Mouse (Mus musculus): ENCODE results near the gene Arhgap42. TPM values are rescaled to one million over a fixed set of nuclear protein-coding genes. Genes with fewer than 3 reads are reported as not detected.

The Arhgap42 gene
- total and polyA plus RNA-seq, 2 experiments from 2014 or later, result 5.9 to 13.0 TPM

- TF ChIP-seq CTCF (IDR thresholded peaks at IDR 0.05; ENCODE audit: low read depth), result no peak
- H3K9me3 ChIP-seq (ENCODE audit: low read length), result no peaks in the 10 kb centered on the region
- no peak overlapping the region for H3K9ac ChIP-seq (replicated peaks; ENCODE audit: low read length)
- H3K36me3 ChIP-seq (ENCODE audit: insufficient read depth, low read length), result no peaks in the 10 kb centered on the region
- 98% methylated on average over 2 of the region's 2 CpGs for WGBS
- H3K27me3 ChIP-seq (ENCODE audit: insufficient read depth, low read length), result no peaks in the 10 kb centered on the region
- no peak overlapping the region for H3K4me3 ChIP-seq (ENCODE audit: low read length)
- no peak for ATAC-seq
- H3K4me1 ChIP-seq (ENCODE audit: insufficient read depth, low read length), result no peaks in the 10 kb centered on the region
- DNase-seq (ENCODE audit: low spot score), result no peak
- H3K4me2 ChIP-seq (ENCODE audit: low read depth, low read length), result no peak overlapping the region
- no peak overlapping the region for H3K27ac ChIP-seq
Measured at GRCm38 (mm10) chr9:9102158-9102514, 136.8 kb downstream of the Arhgap42 start.

DNA sequence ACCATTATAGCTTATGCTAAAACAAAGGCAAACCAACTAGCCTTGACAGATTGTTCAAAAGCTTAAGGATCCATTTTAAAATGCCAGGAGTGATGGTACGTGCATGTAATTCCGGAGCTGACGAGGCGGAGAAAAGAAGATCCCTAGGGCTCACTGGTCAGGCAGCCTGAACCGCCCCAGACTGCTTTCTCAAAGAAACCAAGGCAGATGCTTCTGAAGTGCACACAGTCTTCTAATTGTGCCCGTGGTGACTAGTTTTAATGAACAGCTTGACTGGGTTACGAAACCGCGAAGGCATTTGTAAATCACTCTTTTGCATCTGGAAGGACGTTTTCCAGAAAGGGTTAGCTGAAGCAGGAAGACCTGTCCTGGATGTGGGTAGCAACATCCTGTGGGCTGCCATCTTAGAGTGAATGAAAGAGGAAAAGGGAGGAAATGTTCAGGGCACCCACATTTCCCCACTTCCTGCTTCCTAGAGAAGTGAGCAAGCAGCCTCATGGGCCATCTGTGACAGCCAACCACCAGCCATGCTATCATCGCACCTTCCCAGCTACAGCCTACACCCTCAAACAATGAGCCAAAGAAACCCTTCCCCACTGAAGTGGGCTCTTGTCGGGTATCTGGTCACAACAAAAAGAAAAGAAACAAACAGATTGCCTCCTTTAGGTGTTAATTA lies 137.3 kb downstream of the Arhgap42 start:
- ATAC-seq, result peak; percentile 66; the same call in 1 of the 2 replicates
- H3K27me3 ChIP-seq (ENCODE audit: insufficient read depth, low read length), result no peaks in the 10 kb centered on the region

GRCm38 (mm10) chr9:9101055-9101454 lies 137.8 kb downstream of the Arhgap42 start:
- H3K36me3 ChIP-seq (ENCODE audit: insufficient read depth, low read length), result no peaks in the 10 kb centered on the region
- H3K4me1 ChIP-seq (ENCODE audit: insufficient read depth, low read length), result no peaks in the 10 kb centered on the region
- H3K27ac ChIP-seq, result no peak overlapping the region
- H3K9me3 ChIP-seq (ENCODE audit: low read length), result no peaks in the 10 kb centered on the region
- no peak for ATAC-seq
- no peak for DNase-seq (ENCODE audit: low spot score)
- WGBS, result 77% methylated on average over 4 of the region's 4 CpGs
- TF ChIP-seq CTCF (IDR thresholded peaks at IDR 0.05; ENCODE audit: low read depth), result no peak
- no peak overlapping the region for H3K4me2 ChIP-seq (ENCODE audit: low read depth, low read length)
- H3K9ac ChIP-seq (replicated peaks; ENCODE audit: low read length), result no peak overlapping the region
- H3K27me3 ChIP-seq (ENCODE audit: insufficient read depth, low read length), result no peaks in the 10 kb centered on the region
- H3K4me3 ChIP-seq (ENCODE audit: low read length), result no peak overlapping the region

More for the DNA sequence above, 137.3 kb downstream of the Arhgap42 start:
- Histone ChIP-seq H3K9ac (replicated peaks; ENCODE audit: low read length) (no peak overlapping the region), H3K4me2 (ENCODE audit: low read depth, low read length) (no peak overlapping the region), H3K4me3 (ENCODE audit: low read length) (no peak overlapping the region), H3K4me1 (ENCODE audit: insufficient read depth, low read length) (no peaks in the 10 kb centered on the region), H3K36me3 (ENCODE audit: insufficient read depth, low read length) (no peaks in the 10 kb centered on the region), H3K9me3 (ENCODE audit: low read length) (no peaks in the 10 kb centered on the region), H3K27ac (no peak overlapping the region)
- 70% methylated on average over 12 of the region's 12 CpGs for WGBS
- no peak for DNase-seq (ENCODE audit: low spot score)
- TF ChIP-seq CTCF (IDR thresholded peaks at IDR 0.05; ENCODE audit: low read depth), result no peak

- H3K4me3 ChIP-seq (ENCODE audit: low read length), result no peak overlapping the region
- DNase-seq (ENCODE audit: low spot score) (no peak), ATAC-seq (no peak)
- no peaks in the 10 kb centered on the region for H3K4me1 ChIP-seq (ENCODE audit: insufficient read depth, low read length)
- no peak overlapping the region for H3K27ac ChIP-seq
- TF ChIP-seq CTCF (IDR thresholded peaks at IDR 0.05; ENCODE audit: low read depth), result no peak
- WGBS, result 94% methylated on average over 4 of the region's 4 CpGs
- H3K36me3 ChIP-seq (ENCODE audit: insufficient read depth, low read length), result no peaks in the 10 kb centered on the region
- H3K9me3 ChIP-seq (ENCODE audit: low read length), result no peaks in the 10 kb centered on the region
- H3K4me2 ChIP-seq (ENCODE audit: low read depth, low read length), result no peak overlapping the region
- no peak overlapping the region for H3K9ac ChIP-seq (replicated peaks; ENCODE audit: low read length)
- H3K27me3 ChIP-seq (ENCODE audit: insufficient read depth, low read length), result no peaks in the 10 kb centered on the region
Measured at GRCm38 (mm10) chr9:9097835-9098234, 141.1 kb downstream of the Arhgap42 start.

DNA sequence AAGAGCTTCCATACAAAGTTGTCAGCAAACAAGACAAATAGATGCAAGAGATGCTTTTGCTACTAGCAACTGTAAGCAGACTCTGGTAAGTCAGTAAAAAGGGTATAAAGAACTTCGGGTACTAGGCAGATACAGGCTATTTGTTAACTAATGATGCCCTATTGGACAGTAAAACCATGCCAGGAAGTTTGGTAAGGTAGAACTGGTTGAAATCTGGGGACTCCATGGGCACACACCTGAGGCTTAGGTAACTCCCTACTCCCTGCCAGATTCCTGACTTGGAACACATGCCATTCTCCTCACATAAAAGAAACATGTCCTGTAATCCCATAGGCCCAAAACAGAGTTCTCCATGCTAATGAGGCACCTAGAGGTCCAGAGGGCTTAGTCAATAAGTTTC lies 142.1 kb downstream of the Arhgap42 start:
- no peak for TF ChIP-seq CTCF (IDR thresholded peaks at IDR 0.05; ENCODE audit: low read depth)
- ATAC-seq (no peak), DNase-seq (ENCODE audit: low spot score) (no peak)
- H3K4me2 ChIP-seq (ENCODE audit: low read depth, low read length), result no peak overlapping the region
- H3K27ac ChIP-seq, result no peak overlapping the region
- no peaks in the 10 kb centered on the region for H3K27me3 ChIP-seq (ENCODE audit: insufficient read depth, low read length)
- H3K4me3 ChIP-seq (ENCODE audit: low read length), result no peak overlapping the region
- H3K4me1 ChIP-seq (ENCODE audit: insufficient read depth, low read length), result no peaks in the 10 kb centered on the region
- H3K9me3 ChIP-seq (ENCODE audit: low read length), result no peaks in the 10 kb centered on the region
- 94% methylated on average over 1 of the region's 1 CpGs for WGBS
- no peak overlapping the region for H3K9ac ChIP-seq (replicated peaks; ENCODE audit: low read length)
- H3K36me3 ChIP-seq (ENCODE audit: insufficient read depth, low read length), result no peaks in the 10 kb centered on the region

DNA sequence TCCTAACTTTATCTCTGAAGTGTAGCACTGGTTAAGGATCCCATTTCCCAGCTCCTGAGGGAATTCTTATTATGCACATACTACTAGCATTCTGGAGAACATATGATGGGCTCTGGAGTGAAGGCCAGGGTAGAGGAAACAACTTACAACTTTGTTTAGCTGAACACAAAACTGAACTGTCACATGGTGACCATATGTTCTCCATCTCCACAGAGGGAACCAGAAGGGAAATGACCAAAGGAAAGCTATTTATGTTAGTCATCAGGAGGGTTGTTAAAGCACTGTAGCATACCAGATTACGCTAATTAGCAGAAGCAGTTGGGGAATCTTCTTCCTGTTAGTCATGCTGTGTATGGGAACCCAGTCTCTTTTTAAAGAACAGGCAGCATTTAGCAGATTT lies 145.8 kb downstream of the Arhgap42 start:
- no peak for TF ChIP-seq CTCF (IDR thresholded peaks at IDR 0.05; ENCODE audit: low read depth)
- 71% methylated on average over 1 of the region's 1 CpGs for WGBS
- H3K27ac ChIP-seq, result no peak overlapping the region
- no peaks in the 10 kb centered on the region for H3K27me3 ChIP-seq (ENCODE audit: insufficient read depth, low read length)
- ATAC-seq, result no peak
- no peaks in the 10 kb centered on the region for H3K9me3 ChIP-seq (ENCODE audit: low read length)
- H3K4me3 ChIP-seq (ENCODE audit: low read length), result no peak overlapping the region
- no peaks in the 10 kb centered on the region for H3K36me3 ChIP-seq (ENCODE audit: insufficient read depth, low read length)
- no peak overlapping the region for H3K9ac ChIP-seq (replicated peaks; ENCODE audit: low read length)
- H3K4me1 ChIP-seq (ENCODE audit: insufficient read depth, low read length), result no peaks in the 10 kb centered on the region
- DNase-seq (ENCODE audit: low spot score), result peak; percentile 2
- no peak overlapping the region for H3K4me2 ChIP-seq (ENCODE audit: low read depth, low read length)

DNA sequence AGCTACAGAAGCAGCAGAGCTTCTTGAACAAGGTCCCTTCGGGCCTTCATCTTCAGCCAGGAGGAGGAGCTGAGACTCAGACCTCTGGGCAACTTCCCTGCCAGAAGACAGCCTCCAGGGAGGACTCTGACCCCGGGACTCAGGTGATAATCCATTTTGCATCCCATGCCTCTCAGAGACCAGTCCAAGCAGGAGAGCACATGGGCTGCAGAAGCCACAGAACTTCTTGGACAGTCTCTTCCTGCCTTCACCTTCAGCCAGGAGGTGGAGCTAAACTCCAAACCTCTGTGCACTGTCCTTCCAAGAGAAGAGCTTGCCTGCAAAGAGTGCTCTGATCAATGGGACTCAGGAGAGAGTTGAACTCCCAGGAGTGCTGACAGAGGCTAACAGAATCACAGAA lies 155.5 kb downstream of the Arhgap42 start:
- 91% methylated on average over 2 of the region's 2 CpGs for WGBS
- Histone ChIP-seq H3K4me2 (ENCODE audit: low read depth, low read length) (no peak overlapping the region), H3K4me1 (ENCODE audit: insufficient read depth, low read length) (no peaks in the 10 kb centered on the region), H3K27ac (no peak overlapping the region), H3K9ac (replicated peaks; ENCODE audit: low read length) (no peak overlapping the region), H3K27me3 (ENCODE audit: insufficient read depth, low read length) (no peaks in the 10 kb centered on the region), H3K9me3 (ENCODE audit: low read length) (no peaks in the 10 kb centered on the region), H3K36me3 (ENCODE audit: insufficient read depth, low read length) (no peaks in the 10 kb centered on the region), H3K4me3 (ENCODE audit: low read length) (no peak overlapping the region)
- DNase-seq (ENCODE audit: low spot score), result no peak
- ATAC-seq, result no peak
- peak; percentile 35 for TF ChIP-seq CTCF (IDR thresholded peaks at IDR 0.05; ENCODE audit: low read depth)
